ENCODE assay signal across 8 mouse cellular contexts in the genomic region with DNA sequence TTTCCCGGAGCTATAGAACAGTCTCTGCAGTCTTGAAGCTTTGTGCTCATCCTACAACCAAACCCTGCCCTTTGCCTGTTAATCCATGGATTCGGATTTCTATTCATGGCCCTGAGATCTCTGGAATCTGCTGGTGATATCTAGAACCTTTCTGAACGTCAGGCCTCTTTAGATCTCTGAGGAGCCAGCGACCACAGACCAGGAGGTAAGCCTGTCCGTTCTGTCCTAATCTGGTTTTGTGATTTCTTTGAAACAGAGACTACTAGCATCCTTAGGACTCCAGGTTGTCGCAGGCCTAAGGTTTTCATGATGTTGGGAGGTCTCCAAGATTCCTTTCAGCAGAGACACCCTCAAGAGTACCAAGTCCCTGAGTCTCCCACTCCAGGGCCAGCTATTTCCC. TPM values are rescaled to one million over a fixed set of nuclear protein-coding genes. Genes with fewer than 3 reads are reported as not detected.
DNase-seq lines count a peak whose midpoint lies in the region; ATAC-seq and TF ChIP-seq lines count a peak whose summit lies in the region.

No protein-coding gene starts in this region.

- peak overlapping the region; percentile 81 for H3K4me2 ChIP-seq in hindbrain, embryonic 14.5 days (replicated peaks)
- peak overlapping the region; percentile 76 for H3K4me2 ChIP-seq in lung, postnatal 0 days (replicated peaks; ENCODE audit: low read depth, low read length)

- ATAC-seq in hindbrain, embryonic 14.5 days (ENCODE audit: low FRiP score), result no peak
- ATAC-seq in lung, postnatal 0 days, result no peak

- H3K36me3 ChIP-seq in hindbrain, embryonic 14.5 days (replicated peaks; ENCODE audit: control insufficient read depth, insufficient read depth), result peaks cover 26% of the 10 kb centered on the region
- peaks cover 17% of the 10 kb centered on the region; the same call in 1 of the 2 replicates for H3K36me3 ChIP-seq in lung, postnatal 0 days (ENCODE audit: insufficient read depth, low read length)

- TF ChIP-seq EP300 in lung, postnatal 0 days (IDR thresholded peaks at IDR 0.05), result no peak

- no peak for TF ChIP-seq CTCF in lung, postnatal 0 days (IDR thresholded peaks at IDR 0.05)

- peak overlapping the region; percentile 90 for H3K27ac ChIP-seq in hindbrain, embryonic 14.5 days
- peak overlapping the region; percentile 95 for H3K27ac ChIP-seq in lung, postnatal 0 days (ENCODE audit: low read length)

- H3K27me3 ChIP-seq in hindbrain, embryonic 14.5 days (ENCODE audit: control insufficient read depth, insufficient read depth, low read length), result peaks cover 17% of the 10 kb centered on the region
- H3K27me3 ChIP-seq in lung, postnatal 0 days (replicated peaks; ENCODE audit: insufficient read depth, low read length), result no peaks in the 10 kb centered on the region

- peak overlapping the region; percentile 57 for H3K4me3 ChIP-seq in hindbrain, embryonic 14.5 days (replicated peaks; ENCODE audit: low read length)
- peak overlapping the region; percentile 67 for H3K4me3 ChIP-seq in lung, postnatal 0 days (ENCODE audit: low read depth, low read length)

- H3K9ac ChIP-seq in hindbrain, embryonic 14.5 days, result peak overlapping the region; percentile 59
- peak overlapping the region; percentile 46 for H3K9ac ChIP-seq in lung, postnatal 0 days (replicated peaks; ENCODE audit: low read depth)

- peaks cover 30% of the 10 kb centered on the region for H3K4me1 ChIP-seq in hindbrain, embryonic 14.5 days (replicated peaks; ENCODE audit: control insufficient read depth, insufficient read depth, low read length)
- peaks cover 9% of the 10 kb centered on the region; the same call in 1 of the 2 replicates for H3K4me1 ChIP-seq in lung, postnatal 0 days (ENCODE audit: insufficient read depth, low read depth, low read length)

- 26% methylated on average over 6 of the region's 6 CpGs for WGBS in hindbrain, embryonic 14.5 days
- WGBS in lung, postnatal 0 days, result 15% methylated on average over 6 of the region's 6 CpGs

- no peaks in the 10 kb centered on the region for H3K9me3 ChIP-seq in hindbrain, embryonic 14.5 days (ENCODE audit: control insufficient read depth, low read length)
- no peaks in the 10 kb centered on the region for H3K9me3 ChIP-seq in lung, postnatal 0 days (ENCODE audit: low read length)

- DNase-seq in adrenal gland, postnatal 14 days, result peak; percentile 14
- DNase-seq in adrenal gland, postnatal 36 days, result no peak
- peak; percentile 22 for DNase-seq in ovary, postnatal 10 days (ENCODE audit: low spot score)
- no peak for DNase-seq in ovary, adult 18-20 months (ENCODE audit: low spot score)
- DNase-seq in hindbrain, embryonic 14.5 days (ENCODE audit: low spot score), result no peak
- no peak for DNase-seq in lung, postnatal 0 days (ENCODE audit: low spot score)
- no peak for DNase-seq in urinary bladder, adult 2 months (ENCODE audit: low spot score)
- no peak for DNase-seq in layer of hippocampus, adult 18-20 months (ENCODE audit: low spot score in 2 of 2)

RNA-seq across cellular contexts. Expression of gene Zfp46, which starts 0.4 kb away (rescaled TPM):
- 27.1 and 28.8 TPM in 2 replicates for total RNA-seq in adrenal gland, postnatal 14 days (2021)
- 10 to 100 TPM; 17.0 to 21.4 TPM for total RNA-seq in adrenal gland, postnatal 36 days (2021)
- 39.8 and 48.8 TPM in 2 replicates for polyA plus RNA-seq in hindbrain, embryonic 14.5 days (2014; fragmentation: Nextera tagmentation; extraction: Ambion mirVana)
- polyA plus RNA-seq in lung, postnatal 0 days (2015; fragmentation: Nextera tagmentation; extraction: Ambion mirVana), result 18.4 and 21.0 TPM in 2 replicates
- polyA plus RNA-seq in urinary bladder, adult 2 months (2012; rRNA removed), result 41.0 and 50.3 TPM in 2 replicates
- total RNA-seq in layer of hippocampus, adult 18-20 months (2021), result 10 to 100 TPM; 34.2 to 34.6 TPM

RNA-seq across cellular contexts. Expression of gene Hnrnpr, which starts 25.9 kb away (rescaled TPM):
- 82.8 and 90.1 TPM in 2 replicates for total RNA-seq in adrenal gland, postnatal 14 days (2021)
- total RNA-seq in adrenal gland, postnatal 36 days (2021), result 10 to 100 TPM; 73.9 to 81.7 TPM
- 155 and 177 TPM in 2 replicates for polyA plus RNA-seq in hindbrain, embryonic 14.5 days (2014; fragmentation: Nextera tagmentation; extraction: Ambion mirVana)
- polyA plus RNA-seq in lung, postnatal 0 days (2015; fragmentation: Nextera tagmentation; extraction: Ambion mirVana), result 82.2 and 82.9 TPM in 2 replicates
- polyA plus RNA-seq in urinary bladder, adult 2 months (2012; rRNA removed), result 58.3 and 61.1 TPM in 2 replicates
- 10 to 100 TPM; 82.8 to 88.6 TPM for total RNA-seq in layer of hippocampus, adult 18-20 months (2021)

RNA-seq across cellular contexts. Expression of gene Tcea3, which starts 37.4 kb away (rescaled TPM):
- 3.3 and 6.3 TPM in 2 replicates for total RNA-seq in adrenal gland, postnatal 14 days (2021)
- total RNA-seq in adrenal gland, postnatal 36 days (2021), result 1 to 10 TPM; 2.7 to 2.8 TPM
- 1.2 and 2.0 TPM in 2 replicates for polyA plus RNA-seq in hindbrain, embryonic 14.5 days (2014; fragmentation: Nextera tagmentation; extraction: Ambion mirVana)
- 26.8 and 29.1 TPM in 2 replicates for polyA plus RNA-seq in lung, postnatal 0 days (2015; fragmentation: Nextera tagmentation; extraction: Ambion mirVana)
- 42.6 and 65.1 TPM in 2 replicates for polyA plus RNA-seq in urinary bladder, adult 2 months (2012; rRNA removed)
- total RNA-seq in layer of hippocampus, adult 18-20 months (2021), result under 1 TPM in 1 of 2 experiments, not detected in 1; 0.50 TPM

Comparison
In these comparisons a context has a peak if more than half of its experiments do, and no peak if none do; other contexts are left out.
1. DNase-seq: peak in adrenal gland, postnatal 14 days (single experiment) and ovary, postnatal 10 days (single experiment); none in adrenal gland, postnatal 36 days (0 of 2), ovary, adult 18-20 months (single experiment), hindbrain, embryonic 14.5 days (single experiment), lung, postnatal 0 days (single experiment), urinary bladder, adult 2 months (single experiment) and layer of hippocampus, adult 18-20 months (0 of 2).